20 mouse cellular contexts compared by ENCODE assay signal in genomic region chr6:46563470-46563869, GRCm38 (mm10).
DNase-seq lines count a peak whose midpoint lies in the region; ATAC-seq lines count a peak whose summit lies in the region.
"Had no signal": no experiment of that assay in that cellular context is flagged by ENCODE, and none has a peak within 500 bp of the region (broad histone marks: within the 10 kb centered on the region; RNA-seq: fewer than 3 reads in every experiment).

No protein-coding gene starts in this region.

- no peak for DNase-seq in frontal cortex, postnatal 10 days (ENCODE audit: low spot score in 2 of 2)
- peak; percentile 16 for DNase-seq in right cerebral cortex, adult 18-20 months
- DNase-seq in right cerebral cortex, postnatal 14 days: no peak
- peak; percentile 13 for DNase-seq in brain, adult 2 months (ENCODE audit: low read depth, low spot score)
- no peak for DNase-seq in urinary bladder, postnatal 10 days (ENCODE audit: low spot score)
- DNase-seq: adrenal gland, adult 2 months; adrenal gland, adult 8-10 months; adrenal gland, postnatal 10 days; adrenal gland, postnatal 14 days; adrenal gland, postnatal 25 days; adrenal gland, postnatal 36 days; B cell, adult 2 months; cerebellum, adult 11 months; cerebellum, adult 11-12 months; cerebellum, adult 18-20 months; cerebellum, adult 2 months had no signal

- peak; percentile 77 for ATAC-seq in frontal cortex, adult (ENCODE audit: low TSS enrichment)
- ATAC-seq: activated CD4-positive, CD25-positive, alpha-beta regulatory T cell, adult 4 months; CD4-positive, CD25-positive, alpha-beta regulatory T cell, adult 4 months; Patski had no signal

Comparison
In these comparisons a context has a peak if more than half of its experiments do, and no peak if none do; other contexts are left out.
1. DNase-seq: peak in right cerebral cortex, adult 18-20 months (single experiment) and brain, adult 2 months (single experiment); none in frontal cortex, postnatal 10 days (0 of 2), right cerebral cortex, postnatal 14 days (single experiment) and urinary bladder, postnatal 10 days (single experiment).